Mouse (Mus musculus) erythroblast, embryonic 14.5 days (primary cell): Measurements from ENCODE around the gene Gnb1.

Source experiments
- GATA1 ChIP-seq: IDR thresholded peaks from 2 replicates; pipeline ENCODE4 v1.6.1; 2012; ENCODE audit warnings: low read length, inconsistent platforms, mixed read lengths
- TAL1 ChIP-seq: IDR thresholded peaks from 3 replicates; pipeline ENCODE4 v1.6.1; 2012; ENCODE audit warnings: low read length, inconsistent platforms, mixed read lengths

DNA sequence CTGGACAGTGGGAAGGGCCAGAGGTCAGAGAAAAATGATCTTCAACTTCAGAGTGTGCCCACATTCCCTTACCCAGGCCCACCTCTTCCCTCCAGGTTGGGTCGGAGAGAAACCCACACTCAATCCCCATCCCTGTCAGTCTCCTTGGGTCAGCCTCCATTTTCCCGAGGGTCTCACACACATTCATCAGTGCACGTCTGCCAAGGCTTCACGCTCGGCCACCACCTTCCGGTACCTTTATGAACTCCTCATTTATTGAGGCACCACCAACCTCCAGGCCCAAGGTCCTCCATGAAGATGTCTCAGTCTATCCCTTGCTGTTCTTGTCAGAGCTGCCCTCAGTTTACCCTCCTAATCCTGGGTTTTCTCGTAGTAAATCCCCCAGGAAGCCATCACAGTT is 20.2 kb upstream of the Gnb1 start:
- TF ChIP-seq GATA1 (no peak), TAL1 (no peak)
